Mouse (Mus musculus): ENCODE data around the gene Lrguk. TPM values are rescaled to one million over a fixed set of nuclear protein-coding genes. Genes with fewer than 3 reads are reported as not detected.

Lrguk gene
- total and polyA plus RNA-seq, 3 experiments = 0.12 to 1.6 TPM; not detected in 1

DNA sequence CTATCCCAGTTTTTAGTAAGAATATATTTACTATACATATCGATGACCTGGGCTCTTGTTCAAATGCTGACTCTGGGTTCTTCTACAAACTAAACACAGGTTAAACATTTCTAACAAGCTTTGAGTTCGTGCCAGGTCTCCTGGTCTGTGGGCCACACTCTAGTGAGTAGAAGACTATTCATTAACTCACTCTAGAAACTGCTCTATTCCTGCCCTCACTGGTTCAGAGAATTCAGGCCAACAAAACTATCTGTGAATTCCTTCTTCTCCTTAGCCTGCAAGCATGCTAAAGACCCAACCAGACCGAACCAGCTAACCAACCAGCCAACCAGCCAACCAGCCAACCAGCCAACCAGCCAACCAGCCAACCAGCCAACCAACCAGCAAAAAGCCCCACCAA is 149.8 kb downstream of the Lrguk start:
- no peak for TF ChIP-seq USF1 (IDR thresholded peaks at IDR 0.05; ENCODE audit: low read depth, low read length)
- no peak for TF ChIP-seq TCF12 (IDR thresholded peaks at IDR 0.05; ENCODE audit: low read depth, low read length)
- TF ChIP-seq TBP (IDR thresholded peaks at IDR 0.05; ENCODE audit: low read depth, low read length) = no peak
- no peak for TF ChIP-seq BHLHE40 (IDR thresholded peaks at IDR 0.05; ENCODE audit: borderline replicate concordance, low read depth, low read length)
- no peak for TF ChIP-seq CHD2 (IDR thresholded peaks at IDR 0.05; ENCODE audit: low read length)
- TF ChIP-seq RAD21 (IDR thresholded peaks at IDR 0.05; ENCODE audit: low read depth, low read length) = no peak
- no peak for TF ChIP-seq UBTF (IDR thresholded peaks at IDR 0.05; ENCODE audit: borderline replicate concordance, insufficient read depth, low read depth, low read length)
- TF ChIP-seq MAX (IDR thresholded peaks at IDR 0.05; ENCODE audit: low read length) = no peak
- TF ChIP-seq E2F4 (IDR thresholded peaks at IDR 0.05; ENCODE audit: borderline replicate concordance, low read depth, low read length) = no peak
- no peak for TF ChIP-seq JUND (IDR thresholded peaks at IDR 0.05; ENCODE audit: low read depth, low read length)
- TF ChIP-seq ZNF384 (IDR thresholded peaks at IDR 0.05; ENCODE audit: low read depth, low read length) = no peak
- TF ChIP-seq SIN3A (IDR thresholded peaks at IDR 0.05; ENCODE audit: low read length) = no peak
- no peak for TF ChIP-seq ZMIZ1 (IDR thresholded peaks at IDR 0.05; ENCODE audit: low read depth, low read length)
- no peak for TF ChIP-seq EP300 (IDR thresholded peaks at IDR 0.05; ENCODE audit: low read depth in 1 of 2, low read length in 2 of 2)
- no peak for TF ChIP-seq MAZ (IDR thresholded peaks at IDR 0.05; ENCODE audit: low read depth, low read length)
- no peak for TF ChIP-seq MEF2A (IDR thresholded peaks at IDR 0.05; ENCODE audit: extremely low read depth, insufficient replicate concordance, low read depth, low read length, poor library complexity, severe bottlenecking)
- no peak for TF ChIP-seq TAL1 (IDR thresholded peaks at IDR 0.05; ENCODE audit: low read length)
- TF ChIP-seq MXI1 (IDR thresholded peaks at IDR 0.05; ENCODE audit: low read depth, low read length) = no peak
- no peak overlapping the region for H3K9ac ChIP-seq (ENCODE audit: control insufficient read depth, low read depth, low read length, poor library complexity, severe bottlenecking)
- peaks cover 0 to 14% of the 10 kb centered on the region in 2 experiments; a peak in 2 of 4 replicates for H3K36me3 ChIP-seq (ENCODE audit: control insufficient read depth in 1 of 2, insufficient read depth in 2 of 2, low read length in 2 of 2)
- DNase-seq (ENCODE audit: low read depth, low spot score) = no peak
- H3K27ac ChIP-seq (ENCODE audit: control insufficient read depth, low read depth, low read length) = no peak overlapping the region
- H3K4me1 ChIP-seq (ENCODE audit: control insufficient read depth in 1 of 2, insufficient read depth in 2 of 2, low read length in 2 of 2) = peaks cover 5 to 25% of the 10 kb centered on the region in 2 experiments
- H3K4me3 ChIP-seq (ENCODE audit: control insufficient read depth in 1 of 2, insufficient read depth in 1 of 2, low read depth in 2 of 2, low read length in 2 of 2) = no peak overlapping the region
- no peaks in the 10 kb centered on the region for H3K27me3 ChIP-seq (ENCODE audit: control insufficient read depth in 1 of 2, insufficient read depth in 2 of 2, low read length in 2 of 2)
- no peaks in the 10 kb centered on the region for H3K9me3 ChIP-seq (replicated peaks; ENCODE audit: insufficient read depth, low read length)
- peaks cover 7% of the 10 kb centered on the region; the same call in 1 of the 2 replicates for H3K79me2 ChIP-seq (ENCODE audit: control insufficient read depth, insufficient read depth, low read length, poor library complexity)

GRCm38 (mm10) chr6:34179911-34180310 is 150.7 kb downstream of the Lrguk start:
- Histone ChIP-seq H3K9ac (ENCODE audit: control insufficient read depth, low read depth, low read length, poor library complexity, severe bottlenecking) (no peak overlapping the region), H3K36me3 (ENCODE audit: control insufficient read depth in 1 of 2, insufficient read depth in 2 of 2, low read length in 2 of 2) (peaks cover 0 to 14% of the 10 kb centered on the region in 2 experiments; a peak in 2 of 4 replicates), H3K27me3 (ENCODE audit: control insufficient read depth in 1 of 2, insufficient read depth in 2 of 2, low read length in 2 of 2) (no peaks in the 10 kb centered on the region), H3K79me2 (ENCODE audit: control insufficient read depth, insufficient read depth, low read length, poor library complexity) (peaks cover 7% of the 10 kb centered on the region; the same call in 1 of the 2 replicates), H3K4me3 (ENCODE audit: control insufficient read depth in 1 of 2, insufficient read depth in 1 of 2, low read depth in 2 of 2, low read length in 2 of 2) (no peak overlapping the region), H3K9me3 (replicated peaks; ENCODE audit: insufficient read depth, low read length) (no peaks in the 10 kb centered on the region), H3K27ac (ENCODE audit: control insufficient read depth, low read depth, low read length) (no peak overlapping the region), H3K4me1 (ENCODE audit: control insufficient read depth in 1 of 2, insufficient read depth in 2 of 2, low read length in 2 of 2) (peaks cover 5 to 20% of the 10 kb centered on the region in 2 experiments)
- no peak for TF ChIP-seq ZKSCAN1 (IDR thresholded peaks at IDR 0.05; ENCODE audit: low read depth, low read length)
- no peak for TF ChIP-seq POLR2AphosphoS5 (IDR thresholded peaks at IDR 0.05; ENCODE audit: borderline replicate concordance, low read depth, low read length)
- no peak for TF ChIP-seq ELF1 (IDR thresholded peaks at IDR 0.05; ENCODE audit: low read depth, low read length)
- no peak for DNase-seq (ENCODE audit: low read depth, low spot score)
